Mouse (Mus musculus): ENCODE results near the gene Ankrd13d.
A peak's percentile ranks its signal among the peaks of the same experiment; 100 is the strongest.
"Not testable (repeated sequence)": the region's sequence is repeated elsewhere in the genome, so short reads cannot be mapped to it uniquely, and the experiment has no call there.

Gene Ankrd13d

DNA sequence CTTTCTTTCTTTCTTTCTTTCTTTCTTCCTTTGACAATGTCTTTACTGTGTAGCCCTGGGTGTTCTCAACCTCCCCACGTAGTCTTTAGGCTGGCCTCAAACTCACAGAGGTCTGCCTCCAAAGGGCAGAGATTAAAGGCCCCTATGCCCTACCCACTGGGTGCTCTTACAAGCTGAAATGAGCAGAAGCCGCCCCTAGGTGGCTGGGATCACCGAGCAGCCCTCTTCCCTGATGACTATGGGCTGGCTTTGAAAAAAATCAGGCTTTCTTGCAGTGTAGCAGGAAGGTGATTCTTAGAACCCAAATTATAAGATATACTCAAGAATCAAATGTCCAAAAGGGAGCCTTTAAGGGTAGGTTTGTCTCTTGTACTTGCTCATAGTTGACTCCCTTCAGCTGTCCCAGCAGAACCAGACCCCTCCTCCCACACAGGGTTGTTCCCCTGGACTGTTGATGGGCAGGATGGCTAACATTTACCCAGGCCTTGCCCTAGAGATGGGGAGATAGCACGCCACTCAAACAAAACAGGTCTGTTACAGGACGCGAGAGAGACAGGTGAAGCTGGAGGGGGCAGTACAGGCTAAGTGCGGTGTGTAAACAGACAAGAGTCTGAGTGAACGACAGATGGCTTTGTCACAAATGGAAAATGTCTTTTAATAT is 21.8 kb downstream of the Ankrd13d start:
- DNase-seq (ENCODE audit: low spot score) = no peak

DNA sequence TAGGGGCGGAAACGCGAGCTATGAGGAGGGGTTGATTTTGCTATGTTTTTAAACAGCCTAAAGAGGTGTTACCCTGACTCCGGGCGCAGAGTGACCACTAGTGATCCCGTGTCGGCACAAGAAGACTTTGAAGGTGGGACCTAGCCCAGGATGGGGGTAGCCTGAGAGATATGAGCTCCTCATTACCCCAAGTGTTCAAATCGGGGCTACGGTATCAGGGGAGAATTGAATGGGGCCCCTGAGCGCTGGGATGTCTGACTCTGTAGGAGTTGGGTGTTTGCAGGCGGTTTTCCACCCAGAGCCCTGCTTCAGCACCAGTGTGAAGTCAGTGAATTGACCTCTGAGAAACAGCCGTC is 25.1 kb downstream of the Ankrd13d start:
- no peak for DNase-seq (ENCODE audit: low spot score)

DNA sequence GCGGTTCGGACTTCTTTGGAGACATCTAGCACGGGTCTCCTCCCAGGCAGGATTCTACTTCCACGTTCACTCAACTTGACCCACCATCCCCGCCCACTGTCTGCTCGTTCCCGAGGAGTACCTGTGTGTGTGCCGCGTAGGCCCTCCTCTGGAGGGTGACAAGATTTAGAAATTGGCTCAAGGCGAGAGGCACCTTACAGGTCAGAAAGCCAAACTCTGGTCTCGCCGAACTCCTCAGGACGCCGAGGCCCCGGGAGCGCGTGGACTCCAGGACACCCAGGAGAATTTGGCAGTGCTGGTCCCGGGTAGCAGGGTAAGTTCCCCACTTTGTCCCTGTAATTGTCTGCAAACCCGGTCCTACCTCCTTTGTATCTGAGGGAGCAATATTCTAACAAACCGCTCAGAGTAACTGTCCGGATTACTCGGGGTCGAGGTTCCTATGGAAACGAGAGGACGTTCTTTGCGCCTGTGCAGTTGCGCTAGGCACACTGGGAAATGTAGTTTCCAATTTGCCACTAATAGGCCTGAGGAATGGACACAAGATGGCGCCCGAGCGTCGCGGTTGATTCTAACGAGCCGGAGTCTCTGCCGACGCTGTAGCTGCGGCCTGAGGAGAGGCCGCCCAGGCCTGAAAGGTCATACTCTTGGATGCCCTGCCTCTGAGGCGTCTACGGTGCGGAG is 25.6 kb downstream of the Ankrd13d start:
- peak; percentile 86 for DNase-seq (ENCODE audit: low spot score)

DNA sequence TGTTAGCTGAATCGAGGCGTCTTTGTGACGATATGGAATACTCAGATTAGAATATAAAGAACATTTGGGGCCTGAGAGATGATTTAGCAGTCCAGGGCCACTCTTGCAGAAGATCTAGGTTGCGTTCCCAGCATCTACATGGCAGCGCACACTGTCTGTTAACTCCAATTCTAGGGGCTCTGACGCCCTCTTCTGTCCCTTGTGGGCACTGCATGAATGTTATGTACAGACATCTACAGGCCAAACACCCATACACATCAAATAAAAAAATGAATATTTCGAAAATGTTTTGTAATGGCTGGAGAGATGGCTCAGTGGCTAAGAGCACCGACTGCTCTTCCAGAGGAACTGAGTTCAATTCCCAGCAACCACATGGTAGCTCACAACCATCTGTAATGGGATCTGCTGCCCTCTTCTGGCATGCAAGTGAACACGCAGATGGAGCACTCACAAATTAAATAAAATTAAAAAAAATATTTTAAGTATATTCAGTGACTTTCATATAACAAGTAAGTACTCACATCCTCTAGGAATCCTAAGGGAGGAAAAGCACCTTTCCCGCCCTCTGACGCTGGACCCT is 27.3 kb downstream of the Ankrd13d start:
- no peak for DNase-seq (ENCODE audit: low spot score)

DNA sequence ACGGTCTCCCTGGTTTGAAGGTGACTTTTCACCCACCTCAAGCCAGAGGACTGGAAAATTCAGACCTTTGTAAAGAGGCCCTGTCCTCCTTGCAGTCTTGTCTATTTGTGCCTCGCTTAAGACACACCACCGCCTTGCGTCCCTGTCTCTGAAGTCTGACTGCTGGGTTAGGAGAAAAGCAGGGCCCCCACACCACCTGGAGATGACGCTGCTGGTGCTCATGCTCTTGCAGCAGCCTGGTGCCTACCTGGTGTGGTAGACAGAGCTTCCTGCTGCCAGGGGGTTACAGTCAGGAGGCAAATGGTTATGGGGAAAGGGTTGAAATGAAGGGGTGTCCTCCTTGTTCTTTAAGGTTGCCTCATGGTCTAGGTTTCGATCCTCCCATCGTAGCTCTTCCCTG is 28.7 kb downstream of the Ankrd13d start:
- no peak for DNase-seq (ENCODE audit: low spot score)

DNA sequence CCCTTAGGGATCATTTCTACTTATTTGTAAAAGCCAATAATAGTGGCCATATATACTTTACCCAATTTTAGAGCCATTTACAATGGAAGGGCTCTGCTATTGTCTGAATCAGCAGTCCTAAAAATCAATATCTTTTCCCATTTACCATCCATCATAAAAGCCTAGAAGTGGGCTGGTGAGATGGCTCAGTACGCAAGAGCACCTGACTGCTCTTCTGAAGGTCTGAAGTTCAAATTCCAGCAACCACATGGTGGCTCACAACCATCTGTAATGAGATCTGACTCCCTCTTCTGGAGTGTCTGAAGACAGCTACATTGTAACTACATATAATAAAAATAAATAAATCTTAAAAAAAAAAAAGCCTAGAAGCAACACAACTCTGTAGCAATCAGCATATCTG is 34.3 kb downstream of the Ankrd13d start:
- DNase-seq (ENCODE audit: low spot score) = not testable (repeated sequence)

DNA sequence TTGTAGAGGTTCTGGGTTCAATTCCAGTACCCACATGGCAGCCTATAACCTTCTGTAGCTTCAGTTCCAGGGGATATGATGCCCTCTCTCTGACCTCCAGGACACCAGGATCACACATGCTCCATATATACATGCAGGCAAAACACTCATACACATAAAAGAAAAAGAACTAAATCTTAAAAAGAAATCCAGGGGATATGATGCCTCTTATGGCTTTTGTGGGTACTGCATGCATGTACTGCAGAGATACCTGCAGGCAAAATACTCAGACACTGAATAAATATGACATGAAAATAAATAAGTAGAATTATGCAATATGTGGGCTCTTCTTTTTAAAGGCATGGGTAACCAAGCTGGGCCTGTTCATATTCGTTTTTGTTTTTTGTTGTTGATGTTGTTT is 35.9 kb downstream of the Ankrd13d start:
- DNase-seq (ENCODE audit: low spot score) = no peak

DNA sequence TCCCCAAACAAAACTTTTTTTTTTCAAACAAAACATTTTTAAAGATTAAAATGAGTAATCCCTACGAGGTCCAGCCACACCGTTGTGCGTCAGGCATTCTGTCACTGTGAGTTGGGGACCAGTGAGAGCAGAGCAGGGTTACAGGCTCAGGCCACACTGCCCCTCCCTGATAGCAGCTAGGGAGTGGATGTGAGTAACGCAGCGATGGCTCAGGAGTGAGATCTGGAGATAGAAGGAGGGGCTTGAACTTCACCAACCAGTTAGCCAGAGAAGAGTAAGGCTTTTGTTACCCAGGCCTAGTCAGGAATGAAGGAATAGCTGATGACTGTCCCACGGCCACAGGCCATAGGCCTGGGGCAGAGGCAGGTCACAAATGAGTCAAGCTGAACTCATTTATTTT is 38.2 kb downstream of the Ankrd13d start:
- DNase-seq (ENCODE audit: low spot score) = no peak

DNA sequence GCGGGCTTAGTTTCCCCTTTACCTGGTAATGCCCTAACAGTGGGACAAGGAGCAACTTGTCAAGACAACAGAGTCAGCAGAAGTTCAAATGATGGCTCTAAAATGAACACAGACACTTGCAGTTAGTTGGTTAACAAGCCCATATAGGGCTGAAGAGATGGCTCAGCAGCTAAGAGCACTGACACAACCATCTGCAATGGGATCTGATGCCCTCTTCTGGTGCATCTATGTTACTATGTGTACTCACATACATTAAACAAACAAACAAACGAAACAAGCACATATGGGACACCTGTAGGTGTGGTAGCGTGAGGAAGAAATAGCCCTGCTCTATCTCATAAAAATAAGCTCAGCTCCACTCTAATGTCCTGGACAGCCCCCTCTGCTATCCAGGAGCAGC is 40.5 kb downstream of the Ankrd13d start:
- no peak for DNase-seq (ENCODE audit: low spot score)

DNA sequence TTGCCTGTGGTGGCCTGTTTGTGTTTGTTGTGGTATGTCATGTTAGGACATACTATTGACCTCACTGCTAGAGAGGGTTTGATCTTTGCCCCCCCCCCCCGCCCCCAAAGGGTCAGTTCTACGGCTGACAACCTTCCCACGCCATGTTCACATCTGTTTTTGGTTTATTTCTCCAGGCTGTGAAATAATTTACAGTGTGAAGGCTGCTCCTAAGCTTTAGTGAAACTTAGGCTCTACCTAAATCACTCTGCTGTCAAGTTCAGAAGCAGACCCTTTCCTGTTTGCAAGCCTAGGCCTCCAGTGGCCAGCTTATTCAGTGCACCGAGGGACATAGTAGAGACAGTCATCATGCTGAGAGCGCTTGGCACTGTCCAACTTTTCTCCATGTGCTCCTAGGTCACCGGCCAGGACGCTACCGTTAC is 42.7 kb downstream of the Ankrd13d start:
- no peak for DNase-seq (ENCODE audit: low spot score)

DNA sequence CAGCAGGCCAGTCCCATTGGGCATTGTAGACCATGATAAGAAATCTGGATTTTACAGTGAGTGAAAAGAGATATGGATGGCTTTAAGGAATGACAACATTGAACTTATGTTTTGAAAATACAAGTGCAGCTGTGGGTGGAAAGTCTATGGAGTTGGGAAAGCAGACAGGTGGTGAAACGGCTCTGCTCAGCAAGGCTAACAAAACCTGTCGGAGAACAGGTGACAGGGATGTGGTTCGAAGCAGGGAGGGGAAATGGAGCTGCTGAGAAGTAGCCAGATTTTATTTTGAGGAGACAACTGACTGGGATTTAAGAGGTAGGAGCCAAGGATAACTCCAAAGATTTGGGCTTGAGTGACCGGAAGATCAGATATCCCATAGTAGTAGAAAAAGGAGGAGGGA is 48.4 kb downstream of the Ankrd13d start:
- DNase-seq (ENCODE audit: low spot score) = no peak

DNA sequence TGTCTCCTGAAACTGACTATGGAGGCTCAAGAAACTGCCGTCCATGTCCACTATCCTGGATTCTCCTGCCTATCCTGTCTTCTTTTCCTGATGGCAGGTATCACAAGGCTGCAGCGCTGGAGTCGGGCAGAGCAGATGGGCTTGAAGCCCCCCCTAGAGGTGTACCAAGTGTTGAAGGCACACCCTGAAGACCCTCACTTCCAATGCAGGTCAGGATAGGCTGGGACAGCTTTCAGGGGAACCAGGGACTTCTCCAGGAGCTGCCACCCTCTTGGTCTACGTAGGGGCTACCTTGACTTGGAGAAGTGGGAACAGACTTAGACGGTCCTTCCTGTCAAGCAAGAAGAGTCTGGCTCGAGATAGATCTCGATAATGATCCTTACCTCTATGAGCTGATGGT is 50.3 kb downstream of the Ankrd13d start:
- no peak for DNase-seq (ENCODE audit: low spot score)

DNA sequence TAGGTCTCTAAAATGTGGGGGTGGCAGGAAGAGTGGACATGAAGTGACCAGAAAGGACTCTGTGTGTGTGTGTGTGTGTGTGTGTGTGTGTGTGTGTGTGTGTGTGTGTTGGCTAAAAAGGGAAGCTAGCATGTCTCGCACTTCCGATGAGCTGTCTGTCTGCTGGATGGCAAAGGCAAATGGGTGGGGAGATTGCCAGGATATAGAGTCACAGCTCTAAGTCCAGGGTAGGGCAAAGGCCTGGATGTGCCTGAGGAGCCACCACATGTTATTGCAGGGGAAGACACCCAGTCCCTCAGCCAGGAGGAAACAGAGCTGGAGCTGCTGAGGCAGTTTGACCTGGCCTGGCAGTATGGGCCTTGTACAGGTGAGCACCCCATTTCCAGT is 50.8 kb downstream of the Ankrd13d start:
- DNase-seq (ENCODE audit: low spot score) = no peak

DNA sequence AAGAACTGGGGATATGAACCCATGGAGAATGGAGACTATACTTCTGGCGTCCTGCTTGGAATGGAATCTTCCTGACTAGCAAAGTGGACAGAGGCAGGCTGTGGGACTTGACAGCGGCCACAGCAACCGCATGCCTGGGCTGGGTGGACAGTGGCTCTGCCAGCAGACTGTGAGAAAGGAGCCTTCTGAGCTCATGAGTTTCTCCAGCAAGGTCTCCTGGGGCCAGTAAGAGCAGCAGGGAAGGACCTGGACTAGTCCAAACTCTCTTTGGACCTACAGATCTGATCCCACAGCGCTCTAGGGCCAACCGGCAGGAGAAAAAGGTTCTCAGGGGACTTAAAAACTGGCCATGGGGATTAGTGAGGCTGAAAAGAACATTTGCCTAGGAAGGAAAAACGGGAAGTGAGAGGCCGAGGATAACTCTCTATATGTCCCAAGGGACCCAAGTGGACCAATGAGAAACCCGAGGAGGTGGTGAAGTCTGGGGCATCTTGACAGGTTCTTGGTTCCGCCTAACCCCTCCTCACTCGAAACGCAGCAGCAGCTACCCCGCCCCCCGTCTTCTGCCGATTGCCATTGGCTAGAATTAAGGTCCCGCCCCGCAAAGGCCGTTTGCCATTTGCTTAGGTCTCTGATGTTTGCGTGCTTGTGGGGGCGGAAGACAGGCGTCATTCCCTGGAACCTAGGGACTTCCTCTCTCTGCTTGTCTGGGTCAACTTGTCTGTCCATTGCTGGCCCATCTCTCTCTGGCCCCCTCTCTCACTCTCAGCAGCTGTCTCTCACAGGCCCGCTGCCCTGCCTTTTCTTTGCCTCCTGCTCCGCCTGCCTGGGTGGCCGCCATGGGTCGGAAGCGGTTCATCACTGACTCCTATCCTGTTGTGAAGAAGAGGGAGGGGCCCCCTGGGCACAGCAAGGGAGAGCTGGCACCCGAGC is 51.4 kb downstream of the Ankrd13d start, which contains the start of gene Pold4:
Pold4 (plus strand) TSS at position 647 of the 933 bp plus-strand sequence.
- peak; percentile 92 for DNase-seq (ENCODE audit: low spot score)

DNA sequence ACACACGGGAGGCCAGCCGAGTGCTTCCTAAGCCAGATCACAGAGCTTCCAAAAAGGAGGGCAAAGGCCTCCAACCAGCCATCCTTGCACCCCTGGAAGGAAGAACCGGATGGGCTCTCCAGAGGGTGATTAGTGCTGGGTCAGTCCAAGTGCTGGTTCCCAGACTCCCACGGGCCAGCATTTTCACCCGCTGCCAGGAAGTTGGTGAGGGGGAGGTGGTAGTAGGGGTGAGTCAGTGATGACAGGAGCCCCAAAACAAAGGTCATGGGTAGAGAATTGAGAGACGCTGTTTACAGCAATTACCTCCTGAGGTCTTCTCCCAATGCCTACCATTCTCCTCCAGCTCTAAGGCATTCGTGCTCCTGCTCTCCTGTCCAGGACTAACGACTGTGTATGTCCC is 52.5 kb downstream of the Ankrd13d start:
- no peak for DNase-seq (ENCODE audit: low spot score)

DNA sequence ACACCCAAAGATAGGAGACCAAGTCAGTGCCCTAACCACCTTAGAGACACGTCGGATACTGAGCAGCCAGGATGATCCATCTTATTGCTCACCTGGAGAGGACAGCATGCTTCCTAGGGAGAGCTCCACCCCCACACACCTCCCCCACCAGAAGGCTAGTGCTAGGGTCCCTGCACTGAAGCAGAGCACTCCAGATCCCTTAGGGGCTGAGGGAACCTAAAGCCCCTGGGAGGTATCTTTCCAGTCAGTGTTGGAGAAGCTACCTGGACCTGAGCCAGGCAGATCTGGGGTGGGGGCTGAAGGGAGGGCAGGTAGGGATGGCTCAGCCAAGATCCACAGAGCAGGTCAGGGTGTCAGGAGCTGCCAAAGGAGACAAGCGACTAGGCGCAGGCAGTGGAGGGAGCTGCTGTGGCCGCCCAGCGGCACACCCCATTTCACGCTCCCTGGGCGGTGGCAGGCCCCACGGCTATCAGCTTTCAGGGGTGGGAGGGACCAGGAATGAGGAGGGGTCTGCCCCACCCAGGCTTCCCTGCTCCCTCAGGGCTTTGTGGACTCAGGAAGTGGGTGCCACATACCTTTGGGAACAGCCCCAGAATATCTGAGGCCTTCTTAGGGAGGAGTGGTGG is 53.4 kb downstream of the Ankrd13d start:
- no peak for DNase-seq (ENCODE audit: low spot score)

DNA sequence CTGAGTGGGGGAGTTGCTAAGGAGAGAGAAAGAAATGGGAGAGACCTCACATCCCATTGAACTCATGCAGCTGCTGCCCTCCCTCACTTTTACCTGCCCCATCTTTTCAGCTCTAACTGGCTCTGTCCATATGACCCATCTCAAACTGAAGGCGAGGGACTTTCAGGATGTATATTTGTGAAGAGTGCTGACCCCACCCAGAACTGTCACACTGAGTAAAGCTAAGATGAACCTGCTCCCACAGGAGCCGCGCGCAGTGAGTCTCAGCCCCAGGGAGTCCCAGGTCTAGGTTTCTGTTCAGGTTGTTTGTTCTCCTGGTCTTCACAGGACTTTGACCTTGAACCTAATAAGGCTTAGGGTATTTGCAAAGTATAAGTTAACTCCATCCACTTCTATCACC is 54.0 kb downstream of the Ankrd13d start:
- DNase-seq (ENCODE audit: low spot score) = no peak

DNA sequence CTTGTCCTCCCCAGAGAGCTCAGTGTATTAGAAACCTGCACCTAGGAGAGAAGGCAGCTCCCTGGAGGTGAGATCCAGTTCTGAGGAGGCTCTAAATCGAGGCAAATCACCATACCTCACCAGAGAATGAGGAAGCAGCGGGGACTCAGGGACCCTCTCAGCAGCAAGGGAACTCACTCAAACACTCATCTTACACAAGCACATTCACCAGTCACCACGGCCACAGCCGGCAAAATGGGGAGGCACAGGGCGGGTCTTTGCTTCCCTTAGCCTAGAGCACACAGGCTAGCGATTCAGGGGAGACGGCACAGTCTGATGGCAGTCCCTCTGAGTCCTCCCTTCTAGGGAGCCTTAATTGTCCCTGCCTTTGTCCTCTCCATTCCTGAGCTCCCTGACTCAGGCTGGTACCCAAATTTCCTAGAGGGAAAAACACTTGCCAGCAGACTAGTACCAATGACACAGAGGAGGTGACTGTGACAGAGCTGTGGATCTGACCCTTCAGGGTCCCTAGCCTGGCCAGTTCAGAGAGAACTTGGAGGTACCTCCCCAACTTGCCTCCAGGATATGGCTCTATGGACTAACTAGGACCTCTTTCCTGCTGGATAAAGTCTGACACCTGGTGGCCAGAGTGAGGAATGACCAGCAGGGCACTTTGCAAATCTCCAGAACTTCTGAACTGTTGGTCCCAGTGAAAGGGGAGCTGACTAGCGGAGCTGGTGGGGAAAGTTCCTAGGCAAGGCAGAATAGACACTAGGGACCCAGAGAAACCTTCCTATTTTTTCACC is 54.9 kb downstream of the Ankrd13d start:
- peak; percentile 68 for DNase-seq (ENCODE audit: low spot score)

DNA sequence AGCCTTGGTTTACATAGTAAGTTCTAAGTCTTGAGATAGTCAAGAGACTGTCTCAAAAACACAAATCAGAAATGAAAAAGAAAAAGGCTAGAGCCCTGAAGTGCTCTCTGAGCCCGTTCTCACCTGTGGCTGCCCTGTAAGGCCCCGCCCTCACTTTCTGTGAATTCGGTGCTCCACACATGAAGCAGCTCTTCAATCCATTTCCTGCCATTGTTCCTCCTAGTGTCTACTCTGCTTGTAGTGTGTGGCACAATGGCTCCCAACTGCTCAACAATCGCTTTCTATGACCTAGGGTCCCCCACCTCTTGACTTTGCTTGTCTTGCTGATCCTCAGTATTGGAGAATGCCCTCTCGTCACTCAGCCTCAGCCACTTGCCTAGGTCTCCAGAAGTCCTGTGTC is 55.5 kb downstream of the Ankrd13d start:
- DNase-seq (ENCODE audit: low spot score) = no peak

DNA sequence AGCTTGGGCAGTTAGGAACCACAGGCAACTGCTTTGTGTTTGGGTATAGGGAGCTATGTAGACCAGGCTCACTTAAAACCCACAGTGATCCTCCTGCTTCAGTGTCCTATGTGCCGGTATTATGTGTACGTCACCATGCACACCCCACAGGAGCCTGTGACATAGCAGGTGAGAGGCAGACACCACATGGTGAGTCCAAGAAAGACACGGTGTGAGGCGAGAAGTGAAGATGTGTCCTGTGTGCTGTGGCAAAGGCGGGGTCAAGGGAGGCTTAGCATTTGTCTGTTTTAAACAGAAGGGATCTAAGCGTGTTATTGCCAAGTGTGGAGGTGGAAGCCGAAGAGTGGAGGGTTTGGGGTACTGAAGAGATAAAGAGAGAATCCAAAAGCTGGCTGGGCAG is 56.2 kb downstream of the Ankrd13d start:
- no peak for DNase-seq (ENCODE audit: low spot score)

DNA sequence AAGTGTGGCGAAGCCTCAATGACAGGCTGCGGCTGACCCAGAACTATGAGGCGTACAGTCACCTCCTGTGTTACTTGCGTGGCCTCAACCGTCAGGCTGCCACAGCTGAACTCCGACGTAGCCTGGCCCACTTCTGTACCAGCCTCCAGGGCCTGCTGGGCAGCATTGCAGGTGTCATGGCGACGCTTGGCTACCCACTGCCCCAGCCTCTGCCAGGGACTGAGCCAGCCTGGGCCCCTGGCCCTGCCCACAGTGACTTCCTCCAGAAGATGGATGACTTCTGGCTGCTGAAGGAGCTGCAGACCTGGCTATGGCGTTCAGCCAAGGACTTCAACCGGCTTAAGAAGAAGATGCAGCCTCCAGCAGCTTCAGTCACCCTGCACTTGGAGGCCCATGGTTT is 60.8 kb downstream of the Ankrd13d start:
- no peak for DNase-seq (ENCODE audit: low spot score)

Data from urinary bladder, postnatal 25 days (tissue).